Mouse (Mus musculus) mouse trophoblast stem cell (cell line): ENCODE measurements around the gene Tm9sf4.

Experiments
- in situ Hi-C, 2 experiments: fragments of 300-500 bp; cut with MseI, MboI; formaldehyde crosslinking; loops; 2 replicates in 1 of 2; 3 replicates in 1 of 2; pipeline ENCODE4 v1.15.1; 2025

Gene Tm9sf4

DNA sequence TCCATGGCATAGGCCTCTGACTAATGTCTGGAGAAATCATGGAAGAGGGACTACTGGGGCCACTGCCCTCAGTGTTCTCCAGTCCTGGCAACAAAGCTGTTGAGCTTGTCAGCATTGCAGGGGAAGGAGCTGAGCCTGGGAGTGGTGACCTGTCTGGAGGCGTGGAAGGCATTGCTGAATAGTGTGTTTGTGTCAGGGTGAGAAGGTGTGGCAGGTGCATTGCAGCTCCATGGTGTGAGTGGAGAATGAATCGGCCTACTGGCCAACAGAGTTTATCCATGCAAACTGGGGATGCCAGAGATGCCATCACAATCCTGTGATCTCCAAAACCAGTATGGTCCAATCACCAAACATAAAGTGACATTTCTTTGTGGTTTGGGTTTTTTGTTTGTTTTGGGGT, 95.5 kb downstream of the Tm9sf4 start:
- in situ Hi-C loops: no loop called here

DNA sequence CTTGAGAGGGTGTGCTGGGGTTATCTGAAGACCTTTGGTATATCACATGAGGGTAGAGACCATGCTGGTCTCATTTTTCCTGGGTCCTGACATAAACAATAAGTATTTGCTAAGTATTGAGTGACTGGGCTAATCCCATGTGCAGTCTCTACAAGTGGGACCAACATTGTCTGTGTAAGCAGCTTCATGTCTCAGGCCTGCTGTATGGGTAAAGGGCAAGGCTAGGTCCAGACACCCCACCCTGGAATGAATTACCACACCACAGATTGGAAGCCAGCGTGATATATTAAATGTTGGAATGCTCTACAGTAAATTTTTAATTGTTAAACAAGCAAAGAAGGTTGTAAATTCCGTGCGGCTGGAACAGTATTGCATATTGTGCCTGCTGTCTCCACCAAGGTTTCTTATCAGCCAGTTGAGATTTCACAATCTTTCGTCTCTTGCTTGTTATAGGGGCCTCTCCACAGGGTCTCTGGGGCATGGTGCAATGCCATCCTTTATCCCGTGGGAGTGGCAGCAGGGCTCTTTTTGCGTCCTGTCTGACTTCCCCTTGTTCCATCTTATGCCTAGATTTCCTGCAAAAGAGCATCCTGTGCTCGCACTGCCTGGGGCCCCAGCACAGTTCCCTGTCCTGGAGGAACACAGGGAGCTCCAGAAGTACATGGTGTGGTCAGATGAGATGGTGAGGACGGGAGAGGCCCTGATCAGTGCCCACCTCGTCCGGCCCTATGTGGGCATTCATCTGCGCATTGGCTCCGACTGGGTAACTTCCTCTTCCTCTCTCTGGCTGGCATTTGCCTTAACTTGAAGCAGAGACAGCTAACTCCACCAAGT, 98.1 kb downstream of the Tm9sf4 start:
- in situ Hi-C loops: no loop called here
